Comparison of ENCODE assay signal across 10 mouse cellular contexts in genomic region chr17:47946921-47947420, GRCm38 (mm10). TPM values are rescaled to one million over a fixed set of nuclear protein-coding genes. Genes with fewer than 3 reads are reported as not detected.
DNase-seq lines count a peak whose midpoint lies in the region; ATAC-seq lines count a peak whose summit lies in the region.
"Had no signal": no experiment of that assay in that cellular context is flagged by ENCODE, and none has a peak within 500 bp of the region (broad histone marks: within the 10 kb centered on the region; RNA-seq: fewer than 3 reads in every experiment).

No protein-coding gene starts in this region.

- no peak overlapping the region for H3K27ac ChIP-seq in heart, embryonic 15.5 days
- H3K27ac ChIP-seq in embryonic facial prominence, embryonic 10.5 days (replicated peaks) = peak overlapping the region; percentile 79
- no peak overlapping the region for H3K27ac ChIP-seq in liver, embryonic 12.5 days

- no peak for DNase-seq in heart, postnatal 25 days (ENCODE audit: low spot score)
- DNase-seq in embryonic facial prominence, embryonic 10.5 days (ENCODE audit: low spot score) = peak; percentile 78
- no peak for DNase-seq in left cerebral cortex, adult 11 months (ENCODE audit: low spot score)
- no peak for DNase-seq in cerebellum, adult 11 months

- no peaks in the 10 kb centered on the region for H3K9me3 ChIP-seq in heart, embryonic 15.5 days (replicated peaks)
- H3K9me3 ChIP-seq in embryonic facial prominence, embryonic 10.5 days = no peaks in the 10 kb centered on the region
- no peaks in the 10 kb centered on the region for H3K9me3 ChIP-seq in liver, embryonic 12.5 days (replicated peaks)

- peak overlapping the region; percentile 44; the same call in 1 of the 2 replicates for H3K4me2 ChIP-seq in heart, embryonic 15.5 days
- peak overlapping the region; percentile 21 for H3K4me2 ChIP-seq in liver, embryonic 12.5 days

- peak overlapping the region; percentile 25; the same call in 1 of the 2 replicates for H3K9ac ChIP-seq in heart, embryonic 15.5 days
- H3K9ac ChIP-seq in liver, embryonic 12.5 days = no peak overlapping the region

- 10% methylated on average over 14 of the region's 14 CpGs for WGBS in heart, embryonic 15.5 days
- WGBS in embryonic facial prominence, embryonic 10.5 days = 1% methylated on average over 14 of the region's 14 CpGs
- WGBS in liver, embryonic 12.5 days (ENCODE audit: insufficient replicate concordance) = 14% methylated on average over 14 of the region's 14 CpGs

- peaks cover 4% of the 10 kb centered on the region for H3K4me1 ChIP-seq in heart, embryonic 15.5 days (replicated peaks)
- peaks cover 58% of the 10 kb centered on the region for H3K4me1 ChIP-seq in embryonic facial prominence, embryonic 10.5 days
- H3K4me1 ChIP-seq in liver, embryonic 12.5 days = peaks cover 26% of the 10 kb centered on the region

- H3K36me3 ChIP-seq in heart, embryonic 15.5 days = no peaks in the 10 kb centered on the region
- H3K36me3 ChIP-seq in embryonic facial prominence, embryonic 10.5 days (replicated peaks) = no peaks in the 10 kb centered on the region
- no peaks in the 10 kb centered on the region for H3K36me3 ChIP-seq in liver, embryonic 12.5 days

- intact Hi-C loops in heart, postnatal 25 days (cut with DNase I) = no loop called here

- no peak overlapping the region for H3K4me3 ChIP-seq in heart, embryonic 15.5 days
- peak overlapping the region; percentile 44 for H3K4me3 ChIP-seq in embryonic facial prominence, embryonic 10.5 days
- H3K4me3 ChIP-seq in liver, embryonic 12.5 days = no peak overlapping the region
- H3K4me3 ChIP-seq: erythroblast, embryonic 14.5 days; myocyte had no signal

- H3K27me3 ChIP-seq in heart, embryonic 15.5 days = no peaks in the 10 kb centered on the region; the same call in 1 of the 2 replicates
- H3K27me3 ChIP-seq in embryonic facial prominence, embryonic 10.5 days (replicated peaks; ENCODE audit: low read depth, poor library complexity, severe bottlenecking) = peaks cover 49% of the 10 kb centered on the region
- H3K27me3 ChIP-seq in liver, embryonic 12.5 days (replicated peaks) = peaks cover 44% of the 10 kb centered on the region

- peak; percentile 53; the same call in 1 of the 2 replicates for ATAC-seq in heart, embryonic 15.5 days (replicated peaks; ENCODE audit: insufficient number of reproducible peaks, insufficient read depth, low FRiP score, low read depth)
- no peak for ATAC-seq in liver, embryonic 12.5 days
- ATAC-seq in neutrophil, adult 5-6 weeks (ENCODE audit: extremely low read depth, insufficient number of reproducible peaks, low FRiP score, poor library complexity, severe bottlenecking) = peak; percentile 29; the same call in 1 of the 2 replicates
- no peak for ATAC-seq in granulocyte monocyte progenitor cell, adult 5-6 weeks (replicated peaks; ENCODE audit: poor library complexity, severe bottlenecking)

RNA-seq across cellular contexts. Expression of gene Foxp4, which starts 22.5 kb away (rescaled TPM):
- polyA plus RNA-seq in heart, embryonic 15.5 days (2015; fragmentation: Nextera tagmentation; extraction: Ambion mirVana) = 6.4 and 11.1 TPM in 2 replicates
- total RNA-seq in heart, postnatal 25 days (2021) = 1 to 10 TPM; 9.4 to 9.6 TPM
- 26.9 and 28.1 TPM in 2 replicates for polyA plus RNA-seq in embryonic facial prominence, embryonic 10.5 days (2016; fragmentation: Nextera tagmentation; extraction: Ambion mirVana)
- polyA plus RNA-seq in liver, embryonic 12.5 days (2016; fragmentation: Nextera tagmentation; extraction: Ambion mirVana) = 13.7 and 13.9 TPM in 2 replicates
- total RNA-seq in neutrophil, adult 5-6 weeks (2017) = 13.2 and 19.2 TPM in 2 replicates
- total RNA-seq in granulocyte monocyte progenitor cell, adult 5-6 weeks (2014; fragmentation: Nextera tagmentation) = 16.9 and 29.3 TPM in 2 replicates
- 3.4 and 4.0 TPM in 2 replicates for total RNA-seq in granulocyte monocyte progenitor cell, adult 5-6 weeks (2017)

Comparison
In these comparisons a context has a peak if more than half of its experiments do, and no peak if none do; other contexts are left out.
1. ATAC-seq: peak in heart, embryonic 15.5 days (single experiment) and neutrophil, adult 5-6 weeks (single experiment); none in liver, embryonic 12.5 days (single experiment) and granulocyte monocyte progenitor cell, adult 5-6 weeks (single experiment).